Mouse (Mus musculus): ENCODE data around the gene Etfbkmt.
"Not testable (repeated sequence)": the region's sequence is repeated elsewhere in the genome, so short reads cannot be mapped to it uniquely, and the experiment has no call there.

Gene Etfbkmt

DNA sequence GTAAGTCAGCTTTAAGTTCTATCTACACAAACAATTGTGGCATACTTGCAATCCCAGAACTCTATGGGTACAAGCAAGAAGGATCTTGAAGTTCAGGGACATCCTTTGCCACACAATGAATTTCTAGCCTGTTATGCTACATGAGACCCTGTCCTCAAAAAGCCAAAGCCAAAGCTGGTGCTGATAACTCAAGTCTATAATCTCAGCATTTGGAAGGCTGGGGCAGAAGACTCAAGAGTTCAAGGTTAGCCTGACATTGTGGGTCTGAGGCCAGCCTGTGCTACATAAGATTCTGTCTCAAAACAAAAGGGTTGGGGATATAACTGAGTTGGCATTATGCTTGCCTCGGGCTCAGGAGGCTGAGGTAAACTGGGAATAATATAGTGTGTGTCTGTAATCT, 47.7 kb downstream of the Etfbkmt start:
- DNase-seq, result no peak

GRCm38 (mm10) chr6:149188041-149188924, 48.6 kb downstream of the Etfbkmt start, which contains the start of gene Amn1:
Amn1 (minus strand) TSS chr6:149188712.
- DNase-seq, result peak; percentile 91

GRCm38 (mm10) chr6:149188925-149189257, 49.2 kb downstream of the Etfbkmt start:
- DNase-seq, result no peak

- peak; percentile 25 for DNase-seq
Measured at GRCm38 (mm10) chr6:149189340-149189922, 49.8 kb downstream of the Etfbkmt start.

DNA sequence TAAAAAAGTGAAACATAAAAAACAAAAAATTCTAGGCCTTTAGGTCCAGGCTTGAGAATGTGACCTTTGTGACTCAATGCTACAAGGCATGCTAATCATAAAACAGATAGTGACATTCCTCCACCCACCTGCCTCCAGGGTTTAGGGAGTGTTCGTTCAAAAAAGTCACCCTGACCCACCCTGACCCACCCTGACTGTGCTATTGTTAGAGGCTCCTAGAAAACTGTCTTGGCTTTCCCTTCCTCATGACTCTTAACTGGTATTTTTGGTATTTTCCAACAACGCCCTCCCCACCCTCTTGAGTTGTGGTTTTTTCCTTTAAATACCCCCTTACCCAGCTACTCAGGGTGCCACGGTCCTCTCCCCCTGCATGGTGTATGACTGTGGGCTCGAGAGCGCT, 52.3 kb downstream of the Etfbkmt start:
- not testable (repeated sequence) for DNase-seq

DNA sequence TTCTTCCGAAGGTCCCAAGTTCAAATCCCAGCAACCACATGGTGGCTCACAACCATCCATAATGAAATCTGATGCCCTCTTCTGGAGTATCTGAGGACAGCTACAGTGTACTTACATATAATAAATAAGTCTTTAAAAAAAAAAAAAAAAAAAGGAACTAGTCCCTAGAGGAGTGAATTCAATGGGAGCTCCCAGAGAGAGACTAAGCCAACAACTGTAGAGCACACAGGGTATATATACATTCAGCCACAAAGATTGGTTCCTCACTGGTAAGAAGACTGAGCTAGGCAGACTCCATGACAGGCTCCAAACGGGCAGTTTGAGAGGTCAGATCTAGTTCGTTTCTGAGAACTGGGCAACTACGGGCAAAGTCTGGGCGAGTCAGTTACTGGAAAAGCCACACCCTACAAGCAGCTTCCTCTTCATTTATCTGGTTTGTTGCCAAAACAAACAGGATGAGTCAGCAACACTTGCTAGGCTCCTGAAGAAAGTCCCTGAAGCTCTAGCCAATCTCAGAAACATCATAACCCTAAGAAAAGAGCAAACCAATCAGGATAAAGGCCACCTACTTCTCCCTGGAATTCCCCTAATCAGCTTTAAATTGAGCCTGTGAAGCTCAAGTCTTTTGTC, 53.7 kb downstream of the Etfbkmt start:
- no peak for DNase-seq

DNA sequence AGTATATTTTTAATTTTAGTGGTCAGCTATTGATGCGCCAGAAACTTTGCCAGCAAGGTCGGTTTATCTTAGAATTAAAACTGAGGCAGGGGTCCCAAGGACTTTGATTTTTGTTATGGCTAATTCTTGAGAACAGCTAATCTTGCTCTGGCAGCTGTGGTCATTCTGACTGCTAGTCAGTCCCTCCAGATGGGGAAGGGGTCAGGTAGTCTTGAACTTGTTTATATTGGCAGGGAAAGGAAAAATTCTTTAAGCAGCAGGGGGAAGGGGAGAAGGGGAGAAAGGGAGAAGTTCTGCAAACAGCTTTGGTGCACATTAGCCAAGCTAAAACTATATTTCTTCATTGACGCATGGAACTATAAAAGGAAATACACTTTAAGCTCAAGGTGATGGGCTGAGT, 57.5 kb downstream of the Etfbkmt start:
- DNase-seq, result no peak

GRCm38 (mm10) chr6:149198572-149198971, 58.9 kb downstream of the Etfbkmt start:
- no peak for DNase-seq

Data from cerebellum, adult 8-10 months (tissue).